Mouse (Mus musculus) midbrain, postnatal 0 days (tissue): ENCODE data around the gene Got1. TPM values are rescaled to one million over a fixed set of nuclear protein-coding genes. Genes with fewer than 3 reads are reported as not detected.

Source experiments
- ATAC-seq: fragments of 200-750 bp; cut with Nextera tagmentation; 2 replicates; pipeline ENCODE4 v1.8.0; 2017; ENCODE audit warnings: moderate number of reproducible peaks, mild to moderate bottlenecking, moderate TSS enrichment, moderate library complexity; ENCODE audit not compliant: low FRiP score
- DNase-seq: peaks from one replicate; pipeline ENCODE4 v3.0.0-alpha.2; 2015; ENCODE audit warnings: low spot score
- H3K27ac ChIP-seq: fragments of 300-500 bp; sonication (generic); 2 replicates; pipeline ENCODE4 v1.5.1; 2014; ENCODE audit warnings: low read depth, mild to moderate bottlenecking, low read length, mixed read lengths
- H3K27me3 ChIP-seq: fragments of 300-500 bp; sonication (generic); 2 replicates; pipeline ENCODE4 v1.6.1; 2014; ENCODE audit warnings: low read length, control low read depth, mixed read lengths; ENCODE audit not compliant: insufficient read depth
- H3K36me3 ChIP-seq: fragments of 300-500 bp; sonication (generic); 2 replicates; pipeline ENCODE4 v1.6.1; 2014; ENCODE audit warnings: low read length, control low read depth, mixed read lengths; ENCODE audit not compliant: insufficient read depth
- H3K4me1 ChIP-seq: fragments of 300-500 bp; sonication (generic); 2 replicates; pipeline ENCODE4 v1.6.1; 2014; ENCODE audit warnings: mild to moderate bottlenecking, control low read depth, antibody characterized with exemption, low read length, mixed read lengths; ENCODE audit not compliant: insufficient read depth
- H3K4me2 ChIP-seq: fragments of 300-500 bp; sonication (generic); 2 replicates; pipeline ENCODE4 v1.6.1; 2014; ENCODE audit warnings: low read depth, mild to moderate bottlenecking, low read length, mixed read lengths; ENCODE audit not compliant: poor library complexity, severe bottlenecking
- H3K4me3 ChIP-seq: fragments of 300-500 bp; sonication (generic); 2 replicates; pipeline ENCODE4 v1.5.1; 2014; ENCODE audit warnings: low read depth, mild to moderate bottlenecking, low read length, moderate library complexity
- H3K9ac ChIP-seq: fragments of 300-500 bp; sonication (generic); replicated peaks from 2 replicates; pipeline ENCODE4 v1.6.1; 2014; ENCODE audit warnings: mild to moderate bottlenecking, low read length, moderate library complexity, mixed read lengths; ENCODE audit not compliant: poor library complexity, severe bottlenecking
- H3K9me3 ChIP-seq: fragments of 300-500 bp; sonication (generic); 2 replicates; pipeline ENCODE4 v1.6.1; 2016; ENCODE audit warnings: low read length, control low read depth
- CTCF ChIP-seq: IDR thresholded peaks from 2 replicates; pipeline ENCODE4 v1.5.1; 2016; ENCODE audit warnings: antibody characterized with exemption, mild to moderate bottlenecking
- WGBS: fragments of 180-500 bp; shearing (Covaris S2); extraction: QIAGEN DNeasy Blood & Tissue Kit; methylation state at CpG from one replicate; pipeline ENCODE4 v1.1.7; 2014; 5-methylcytosine and 5-hydroxymethylcytosine counted together
- polyA plus RNA-seq: library from polyadenylated mRNA; unstranded; fragments of >200 nt; fragmentation: Nextera tagmentation; extraction: Ambion mirVana; gene quantifications from 2 replicates; pipeline ENCODE4 v1.2.1, GENCODE M21; 2015
- total RNA-seq: library from RNA; depleted of rRNA; stranded (reverse); fragments of >200 nt; gene quantifications from 2 replicates; pipeline ENCODE4 v1.2.3, GENCODE M21; 2014

Got1 gene
- total and polyA plus RNA-seq, 2 experiments from 2014 or later = 103 to 121 TPM

- no peak overlapping the region for H3K9ac ChIP-seq
- no peak overlapping the region for H3K27ac ChIP-seq
- H3K4me3 ChIP-seq = no peak overlapping the region
- no peaks in the 10 kb centered on the region for H3K9me3 ChIP-seq
- no peak overlapping the region for H3K4me2 ChIP-seq
- H3K36me3 ChIP-seq = no peaks in the 10 kb centered on the region; the same call in 1 of the 2 replicates
- DNase-seq (no peak), ATAC-seq (no peak)
- H3K4me1 ChIP-seq = no peaks in the 10 kb centered on the region
- no peak for TF ChIP-seq CTCF
- H3K27me3 ChIP-seq = no peaks in the 10 kb centered on the region
- WGBS = 51% methylated on average over 2 of the region's 2 CpGs
Observed at GRCm38 (mm10) chr19:43475642-43476041, 48.8 kb downstream of the Got1 start.

- Histone ChIP-seq H3K9me3 (no peaks in the 10 kb centered on the region), H3K4me3 (no peak overlapping the region), H3K27ac (no peak overlapping the region), H3K36me3 (peaks cover 21% of the 10 kb centered on the region), H3K4me1 (no peaks in the 10 kb centered on the region), H3K4me2 (no peak overlapping the region), H3K9ac (no peak overlapping the region), H3K27me3 (no peaks in the 10 kb centered on the region)
- TF ChIP-seq CTCF = no peak
- ATAC-seq (no peak), DNase-seq (no peak)
- WGBS = 92% methylated on average over 7 of the region's 7 CpGs
Observed at GRCm38 (mm10) chr19:43472781-43473180, 51.6 kb downstream of the Got1 start.

- H3K4me3 ChIP-seq = no peak overlapping the region
- no peak for ATAC-seq
- no peaks in the 10 kb centered on the region for H3K9me3 ChIP-seq
- TF ChIP-seq CTCF = no peak
- no peak for DNase-seq
- no peak overlapping the region for H3K27ac ChIP-seq
- 62% methylated on average over 8 of the region's 8 CpGs for WGBS
- no peaks in the 10 kb centered on the region for H3K4me1 ChIP-seq
- H3K4me2 ChIP-seq = no peak overlapping the region
- H3K27me3 ChIP-seq = no peaks in the 10 kb centered on the region
- H3K36me3 ChIP-seq = peaks cover 21% of the 10 kb centered on the region
- H3K9ac ChIP-seq = no peak overlapping the region
Observed at GRCm38 (mm10) chr19:43472331-43472730, 52.1 kb downstream of the Got1 start.

- Histone ChIP-seq H3K4me1 (no peaks in the 10 kb centered on the region), H3K27ac (no peak overlapping the region), H3K4me2 (no peak overlapping the region), H3K9me3 (no peaks in the 10 kb centered on the region), H3K9ac (no peak overlapping the region), H3K36me3 (peaks cover 21% of the 10 kb centered on the region), H3K27me3 (no peaks in the 10 kb centered on the region), H3K4me3 (no peak overlapping the region)
- no peak for DNase-seq
- 60% methylated on average over 7 of the region's 7 CpGs for WGBS
- no peak for TF ChIP-seq CTCF
- no peak for ATAC-seq
Observed at GRCm38 (mm10) chr19:43469333-43469732, 55.1 kb downstream of the Got1 start.

GRCm38 (mm10) chr19:43467927-43468685 is 56.3 kb downstream of the Got1 start:
- Histone ChIP-seq H3K4me1 (no peaks in the 10 kb centered on the region), H3K27me3 (no peaks in the 10 kb centered on the region), H3K9ac (no peak overlapping the region), H3K9me3 (no peaks in the 10 kb centered on the region), H3K27ac (no peak overlapping the region), H3K4me3 (no peak overlapping the region), H3K36me3 (peaks cover 21% of the 10 kb centered on the region), H3K4me2 (no peak overlapping the region)
- 83% methylated on average over 12 of the region's 12 CpGs for WGBS
- TF ChIP-seq CTCF = no peak
- ATAC-seq (no peak), DNase-seq (peak; percentile 19)

- no peaks in the 10 kb centered on the region for H3K27me3 ChIP-seq
- ATAC-seq = no peak
- H3K9ac ChIP-seq = no peak overlapping the region
- WGBS = 89% methylated on average over 14 of the region's 14 CpGs
- H3K36me3 ChIP-seq = peaks cover 21% of the 10 kb centered on the region
- no peak overlapping the region for H3K4me3 ChIP-seq
- no peaks in the 10 kb centered on the region for H3K4me1 ChIP-seq
- no peak overlapping the region for H3K27ac ChIP-seq
- no peaks in the 10 kb centered on the region for H3K9me3 ChIP-seq
- DNase-seq = no peak
- no peak overlapping the region for H3K4me2 ChIP-seq
- TF ChIP-seq CTCF = no peak
Observed at GRCm38 (mm10) chr19:43465601-43466255, 58.7 kb downstream of the Got1 start.
